In the genomic region with DNA sequence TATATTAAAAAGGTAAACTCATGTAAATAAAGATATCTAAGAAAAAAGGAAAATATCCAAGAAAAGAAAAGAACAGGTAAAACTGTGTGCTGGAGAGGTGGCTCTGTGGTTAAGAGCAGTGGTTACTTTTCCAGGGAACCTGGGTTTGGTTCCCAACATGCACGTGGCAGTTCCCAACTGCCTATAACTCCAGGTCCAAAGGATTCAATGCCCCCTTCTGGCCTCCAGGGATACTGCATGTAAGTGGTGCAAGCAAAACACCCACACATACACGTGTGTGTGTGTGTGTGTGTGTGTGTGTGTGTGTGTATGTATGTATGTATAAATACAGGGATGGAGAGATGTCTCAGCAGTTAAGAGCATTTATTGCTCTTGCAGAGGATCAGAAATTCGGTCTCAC, we compare ENCODE assay signal across 11 mouse cellular contexts. TPM values are rescaled to one million over a fixed set of nuclear protein-coding genes. Genes with fewer than 3 reads are reported as not detected.
DNase-seq lines count a peak whose midpoint lies in the region; ATAC-seq lines count a peak whose summit lies in the region.
"Had no signal": no experiment of that assay in that cellular context is flagged by ENCODE, and none has a peak within 500 bp of the region (broad histone marks: within the 10 kb centered on the region; RNA-seq: fewer than 3 reads in every experiment).

No protein-coding gene starts in this region.

- DNase-seq in gastrocnemius, postnatal 10 days = peak; percentile 30
- no peak for DNase-seq in gastrocnemius, postnatal 25 days
- peak; percentile 30 for DNase-seq in neural tube, embryonic 10.5 days (ENCODE audit: extremely low spot score, low spot score)
- peak; percentile 49 for DNase-seq in adrenal gland, postnatal 25 days
- DNase-seq in kidney, postnatal 25 days = peak; percentile 65 to 74
- DNase-seq in splenic B cell, adult 2 months (ENCODE audit: low read depth, low spot score) = peak; percentile 46
- DNase-seq in left cerebral cortex, postnatal 36 days (ENCODE audit: low spot score in 2 of 2) = no peak

- H3K4me3 ChIP-seq in neural tube, embryonic 15.5 days (replicated peaks) = no peak overlapping the region
- H3K4me3 ChIP-seq: embryonic facial prominence, embryonic 12.5 days; liver, embryonic 15.5 days had no signal

- no peaks in the 10 kb centered on the region for H3K9me3 ChIP-seq in neural tube, embryonic 15.5 days (replicated peaks)
- H3K9me3 ChIP-seq: embryonic facial prominence, embryonic 12.5 days; liver, embryonic 15.5 days had no signal

- intact Hi-C loops in left cerebral cortex, postnatal 36 days (cut with DNase I) = no loop called here

- no peak overlapping the region for H3K4me2 ChIP-seq in neural tube, embryonic 15.5 days
- H3K4me2 ChIP-seq: liver, embryonic 15.5 days had no signal

- H3K36me3 ChIP-seq in neural tube, embryonic 15.5 days = no peaks in the 10 kb centered on the region
- no peaks in the 10 kb centered on the region for H3K36me3 ChIP-seq in splenic B cell, adult 2 months (ENCODE audit: control insufficient read depth, insufficient read depth, low read length, poor library complexity, severe bottlenecking)
- H3K36me3 ChIP-seq: embryonic facial prominence, embryonic 12.5 days; liver, embryonic 15.5 days had no signal

- 27% methylated on average over 3 of the region's 3 CpGs for WGBS in neural tube, embryonic 15.5 days

- no peak overlapping the region for H3K9ac ChIP-seq in neural tube, embryonic 15.5 days (replicated peaks)
- H3K9ac ChIP-seq: embryonic facial prominence, embryonic 12.5 days; liver, embryonic 15.5 days had no signal

- no peaks in the 10 kb centered on the region for H3K4me1 ChIP-seq in neural tube, embryonic 15.5 days
- H3K4me1 ChIP-seq: embryonic facial prominence, embryonic 12.5 days had no signal

- no peaks in the 10 kb centered on the region; the same call in 1 of the 2 replicates for H3K27me3 ChIP-seq in neural tube, embryonic 15.5 days (replicated peaks)
- H3K27me3 ChIP-seq in splenic B cell, adult 2 months (ENCODE audit: control insufficient read depth, insufficient read depth, low read length, poor library complexity, severe bottlenecking) = no peaks in the 10 kb centered on the region
- H3K27me3 ChIP-seq: embryonic facial prominence, embryonic 12.5 days; liver, embryonic 15.5 days had no signal

- ATAC-seq in neural tube, embryonic 15.5 days (ENCODE audit: low FRiP score) = no peak

- no peak overlapping the region for H3K27ac ChIP-seq in neural tube, embryonic 15.5 days (replicated peaks)
- H3K27ac ChIP-seq: embryonic facial prominence, embryonic 12.5 days; liver, embryonic 15.5 days had no signal

RNA-seq across cellular contexts. Expression of a gene that starts 12.6 kb away (rescaled TPM):
- not detected for total RNA-seq in gastrocnemius, postnatal 10 days (2021)
- not detected for total RNA-seq in gastrocnemius, postnatal 25 days (2021)
- 0.13 and 0.15 TPM in 2 replicates for polyA plus RNA-seq in neural tube, embryonic 15.5 days (2015; fragmentation: Nextera tagmentation; extraction: Ambion mirVana)
- 1.6 and 1.8 TPM in 2 replicates for total RNA-seq in adrenal gland, postnatal 25 days (2021)
- total RNA-seq in left cerebral cortex, postnatal 36 days (2021) = under 1 TPM; 0.57 to 0.79 TPM
- polyA plus RNA-seq: stomach, embryonic 14.5 days had no signal

RNA-seq across cellular contexts. Expression of a gene that starts 17.4 kb away (rescaled TPM):
- 10 to 100 TPM; 15.7 to 18.1 TPM for total RNA-seq in gastrocnemius, postnatal 10 days (2021)
- total RNA-seq in gastrocnemius, postnatal 25 days (2021) = 10 to 100 TPM; 10.6 to 12.6 TPM
- 32.7 and 37.9 TPM in 2 replicates for polyA plus RNA-seq in neural tube, embryonic 15.5 days (2015; fragmentation: Nextera tagmentation; extraction: Ambion mirVana)
- 54.7 and 66.5 TPM in 2 replicates for total RNA-seq in adrenal gland, postnatal 25 days (2021)
- 10 to 100 TPM; 30.2 to 36.1 TPM for total RNA-seq in left cerebral cortex, postnatal 36 days (2021)

RNA-seq across cellular contexts. Expression of a gene that starts 54.7 kb away (rescaled TPM):
- total RNA-seq in gastrocnemius, postnatal 10 days (2021) = 1 to 10 TPM; 4.5 to 4.9 TPM
- total RNA-seq in gastrocnemius, postnatal 25 days (2021) = under 1 TPM; 0.56 to 0.70 TPM
- 2.8 and 9.3 TPM in 2 replicates for polyA plus RNA-seq in neural tube, embryonic 15.5 days (2015; fragmentation: Nextera tagmentation; extraction: Ambion mirVana)
- 3.7 and 5.6 TPM in 2 replicates for total RNA-seq in adrenal gland, postnatal 25 days (2021)
- 1 to 10 TPM; 1.2 to 4.5 TPM for total RNA-seq in left cerebral cortex, postnatal 36 days (2021)

RNA-seq across cellular contexts. Expression of a gene that starts 56.5 kb away (rescaled TPM):
- under 1 TPM; 0.33 to 0.45 TPM for total RNA-seq in gastrocnemius, postnatal 10 days (2021)
- total RNA-seq in gastrocnemius, postnatal 25 days (2021) = under 1 TPM in 1 of 2 experiments, not detected in 1; 0.13 TPM
- 3.6 and 6.0 TPM in 2 replicates for polyA plus RNA-seq in neural tube, embryonic 15.5 days (2015; fragmentation: Nextera tagmentation; extraction: Ambion mirVana)
- total RNA-seq in adrenal gland, postnatal 25 days (2021) = 0.24 TPM in 1 of 2 replicates, not detected in the other
- 10 to 100 TPM; 11.4 to 21.7 TPM for total RNA-seq in left cerebral cortex, postnatal 36 days (2021)

Comparison
In these comparisons a context has a peak if more than half of its experiments do, and no peak if none do; other contexts are left out.
1. DNase-seq: peak in gastrocnemius, postnatal 10 days (single experiment), neural tube, embryonic 10.5 days (single experiment), adrenal gland, postnatal 25 days (single experiment), kidney, postnatal 25 days (2 of 2) and splenic B cell, adult 2 months (single experiment); none in gastrocnemius, postnatal 25 days (single experiment) and left cerebral cortex, postnatal 36 days (0 of 2).